Mouse (Mus musculus) hindbrain, embryonic 13.5 days (tissue): Measurements from ENCODE around the gene Cfap157. TPM values are rescaled to one million over a fixed set of nuclear protein-coding genes. Genes with fewer than 3 reads are reported as not detected.

Source experiments
- ATAC-seq: fragments of 200-750 bp; cut with Nextera tagmentation; 2 replicates; pipeline ENCODE4 v1.8.0; 2017; ENCODE audit warnings: moderate TSS enrichment; ENCODE audit not compliant: low FRiP score
- H3K27ac ChIP-seq: fragments of 300-500 bp; sonication (generic); 2 replicates; pipeline ENCODE4 v1.5.1; 2015; ENCODE audit warnings: inconsistent platforms, mild to moderate bottlenecking, moderate library complexity
- H3K27me3 ChIP-seq: fragments of 300-500 bp; sonication (generic); 2 replicates; pipeline ENCODE4 v1.6.1; 2015; ENCODE audit warnings: mild to moderate bottlenecking, inconsistent platforms
- H3K36me3 ChIP-seq: fragments of 300-500 bp; sonication (generic); 2 replicates; pipeline ENCODE4 v1.6.1; 2015; ENCODE audit warnings: mild to moderate bottlenecking, inconsistent platforms
- H3K4me1 ChIP-seq: fragments of 300-500 bp; sonication (generic); replicated peaks from 2 replicates; pipeline ENCODE4 v1.6.1; 2015; ENCODE audit warnings: inconsistent platforms
- H3K4me2 ChIP-seq: fragments of 300-500 bp; sonication (generic); 2 replicates; pipeline ENCODE4 v1.6.1; 2015; ENCODE audit warnings: inconsistent platforms, mild to moderate bottlenecking, moderate library complexity
- H3K4me3 ChIP-seq: fragments of 300-500 bp; sonication (generic); 2 replicates; pipeline ENCODE4 v1.5.1; 2015; ENCODE audit warnings: mild to moderate bottlenecking, inconsistent platforms
- H3K9ac ChIP-seq: fragments of 300-500 bp; sonication (generic); 2 replicates; pipeline ENCODE4 v1.6.1; 2015; ENCODE audit warnings: mild to moderate bottlenecking, inconsistent platforms
- H3K9me3 ChIP-seq: fragments of 300-500 bp; sonication (generic); 2 replicates; pipeline ENCODE4 v1.6.1; 2016; ENCODE audit warnings: inconsistent platforms
- WGBS: fragments of 180-500 bp; shearing (Covaris S2); methylation state at CpG from one replicate; pipeline ENCODE4 v1.1.7; 2015; 5-methylcytosine and 5-hydroxymethylcytosine counted together
- polyA plus RNA-seq: library from polyadenylated mRNA; unstranded; fragments of >200 nt; fragmentation: Nextera tagmentation; extraction: Ambion mirVana; gene quantifications from 2 replicates; pipeline ENCODE4 v1.2.1, GENCODE M21; 2015

The Cfap157 gene
- polyA plus RNA-seq, 1 experiment from 2014 or later: 1.5 TPM

- Histone ChIP-seq H3K4me1 (peaks cover 23% of the 10 kb centered on the region), H3K36me3 (peaks cover 60% of the 10 kb centered on the region), H3K4me3 (peak overlapping the region; percentile 71; the same call in 1 of the 2 replicates), H3K9me3 (no peaks in the 10 kb centered on the region), H3K4me2 (peak overlapping the region; percentile 55; the same call in 1 of the 2 replicates), H3K27me3 (no peaks in the 10 kb centered on the region), H3K27ac (peak overlapping the region; percentile 30; the same call in 1 of the 2 replicates), H3K9ac (peak overlapping the region; percentile 95; the same call in 1 of the 2 replicates)
- no peak for ATAC-seq
- WGBS: 71% methylated on average over 8 of the region's 8 CpGs
These were observed 25.7 kb downstream of the Cfap157 start for GRCm38 (mm10) chr2:32758503-32758902.

GRCm38 (mm10) chr2:32757056-32757845, 27.0 kb downstream of the Cfap157 start, which contains the start of gene Tor2a:
Gene Tor2a (plus strand): TSS chr2:32757234.
- Histone ChIP-seq H3K27me3 (no peaks in the 10 kb centered on the region), H3K9me3 (no peaks in the 10 kb centered on the region), H3K36me3 (peaks cover 60% of the 10 kb centered on the region), H3K27ac (peak within 1 kb of the TSS; percentile 94), H3K4me3 (peak within 1 kb of the TSS; percentile 71), H3K4me2 (peak within 1 kb of the TSS; percentile 55), H3K9ac (peak within 1 kb of the TSS; percentile 95), H3K4me1 (peaks cover 27% of the 10 kb centered on the region)
- ATAC-seq: peak; percentile 94
- under 1% methylated on average over 66 of the region's 66 CpGs for WGBS

DNA sequence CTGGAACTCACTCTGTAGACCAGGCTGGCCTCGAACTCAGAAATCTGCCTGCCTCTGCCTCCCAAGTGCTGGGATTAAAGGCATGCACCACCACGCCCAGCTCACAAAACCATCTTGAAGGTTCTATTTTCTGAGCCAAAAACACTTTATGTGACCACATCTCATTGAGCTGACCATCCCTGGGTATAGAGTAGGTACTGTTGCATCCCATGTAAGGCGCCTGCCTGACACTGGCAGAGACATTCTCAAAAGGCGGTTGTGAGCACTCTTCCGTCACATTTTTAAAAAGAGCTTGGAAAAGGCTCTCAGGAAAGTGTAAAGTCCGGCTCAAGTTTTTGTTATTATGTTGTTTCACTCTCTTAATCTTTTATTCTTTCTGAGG, 27.6 kb downstream of the Cfap157 start:
- H3K27ac ChIP-seq: peak overlapping the region; percentile 94; the same call in 1 of the 2 replicates
- H3K4me3 ChIP-seq: peak overlapping the region; percentile 71; the same call in 1 of the 2 replicates
- H3K9me3 ChIP-seq: no peaks in the 10 kb centered on the region
- 32% methylated on average over 6 of the region's 6 CpGs for WGBS
- peak; percentile 55 for ATAC-seq
- peak overlapping the region; percentile 55; the same call in 1 of the 2 replicates for H3K4me2 ChIP-seq
- H3K36me3 ChIP-seq: peaks cover 59% of the 10 kb centered on the region
- no peaks in the 10 kb centered on the region for H3K27me3 ChIP-seq
- H3K4me1 ChIP-seq: peaks cover 33% of the 10 kb centered on the region
- no peak overlapping the region for H3K9ac ChIP-seq

DNA sequence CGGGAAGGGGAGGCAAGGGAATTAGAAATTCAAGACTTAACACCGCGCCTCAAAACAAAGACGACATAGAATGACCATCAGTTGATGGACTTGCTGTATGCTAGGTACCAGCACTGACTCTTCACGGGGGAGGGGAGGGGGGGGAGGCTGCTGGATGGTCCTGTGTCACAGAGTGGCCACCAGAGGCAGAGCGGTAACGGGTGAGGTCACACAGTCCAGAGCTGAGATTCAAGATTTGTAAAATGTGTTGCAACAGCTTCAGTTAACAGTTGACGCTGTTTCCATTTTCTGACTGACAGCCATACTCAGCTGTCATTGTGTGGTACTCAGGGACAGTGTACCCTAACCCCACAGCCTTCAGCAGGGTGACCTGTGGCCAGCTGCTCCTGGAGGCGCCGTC, 32.0 kb downstream of the Cfap157 start:
- no peak for ATAC-seq
- Histone ChIP-seq H3K4me1 (peaks cover 27% of the 10 kb centered on the region), H3K27ac (no peak overlapping the region)

DNA sequence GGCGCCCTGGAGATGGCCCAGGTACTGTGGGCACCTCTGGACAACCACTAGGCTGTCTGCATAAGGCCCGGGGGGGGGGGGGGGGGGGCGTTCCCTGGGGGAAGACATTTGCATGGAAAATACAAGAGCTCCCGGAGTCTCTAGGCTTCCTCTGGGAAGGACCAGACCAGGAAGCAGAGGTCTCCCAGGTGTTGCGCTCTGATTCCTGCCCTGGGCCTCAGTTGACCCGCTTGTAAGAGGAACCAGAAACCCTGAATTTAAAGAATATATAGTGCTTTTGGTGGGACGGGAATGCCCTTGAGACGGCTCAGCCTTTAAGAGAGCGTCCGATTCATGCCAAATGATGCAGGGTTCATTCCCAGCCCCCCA, 32.6 kb downstream of the Cfap157 start:
- 24% methylated on average over 8 of the region's 10 CpGs for WGBS
- H3K27ac ChIP-seq: peak overlapping the region; percentile 86
- H3K9me3 ChIP-seq: no peaks in the 10 kb centered on the region
- H3K4me2 ChIP-seq: peak overlapping the region; percentile 53
- H3K4me1 ChIP-seq: peaks cover 27% of the 10 kb centered on the region
- peak overlapping the region; percentile 32 for H3K4me3 ChIP-seq
- ATAC-seq: 0 out of 2 replicates have a peak, but pooled peaks have one; percentile 6
- peaks cover 70% of the 10 kb centered on the region for H3K36me3 ChIP-seq
- no peaks in the 10 kb centered on the region for H3K27me3 ChIP-seq
- peak overlapping the region; percentile 62 for H3K9ac ChIP-seq

More for the DNA sequence above, 32.0 kb downstream of the Cfap157 start:
- Histone ChIP-seq H3K9ac (peak overlapping the region; percentile 62; the same call in 1 of the 2 replicates), H3K36me3 (peaks cover 65% of the 10 kb centered on the region), H3K4me2 (peak overlapping the region; percentile 53), H3K4me3 (peak overlapping the region; percentile 32), H3K27me3 (no peaks in the 10 kb centered on the region), H3K9me3 (no peaks in the 10 kb centered on the region)
- 60% methylated on average over 10 of the region's 10 CpGs for WGBS

GRCm38 (mm10) chr2:32750887-32751664, 33.2 kb downstream of the Cfap157 start:
- Histone ChIP-seq H3K36me3 (peaks cover 76% of the 10 kb centered on the region), H3K4me3 (peak overlapping the region; percentile 32), H3K4me2 (peak overlapping the region; percentile 53), H3K27me3 (no peaks in the 10 kb centered on the region), H3K9me3 (no peaks in the 10 kb centered on the region), H3K27ac (peak overlapping the region; percentile 86), H3K9ac (peak overlapping the region; percentile 62), H3K4me1 (peaks cover 27% of the 10 kb centered on the region)
- peak; percentile 71 for ATAC-seq
- WGBS: 5% methylated on average over 31 of the region's 31 CpGs

- no peak overlapping the region for H3K9ac ChIP-seq
- H3K36me3 ChIP-seq: peaks cover 84% of the 10 kb centered on the region
- WGBS: 73% methylated on average over 7 of the region's 7 CpGs
- H3K9me3 ChIP-seq: no peaks in the 10 kb centered on the region
- H3K27me3 ChIP-seq: no peaks in the 10 kb centered on the region
- no peak for ATAC-seq
- peak overlapping the region; percentile 32; the same call in 1 of the 2 replicates for H3K4me3 ChIP-seq
- H3K4me2 ChIP-seq: peak overlapping the region; percentile 53; the same call in 1 of the 2 replicates
- peaks cover 27% of the 10 kb centered on the region for H3K4me1 ChIP-seq
- peak overlapping the region; percentile 86 for H3K27ac ChIP-seq
These were observed 34.0 kb downstream of the Cfap157 start for GRCm38 (mm10) chr2:32750199-32750598.

GRCm38 (mm10) chr2:32749082-32749481, 35.1 kb downstream of the Cfap157 start:
- Histone ChIP-seq H3K27me3 (no peaks in the 10 kb centered on the region), H3K4me2 (no peak overlapping the region), H3K9ac (no peak overlapping the region), H3K36me3 (peaks cover 84% of the 10 kb centered on the region), H3K4me1 (peaks cover 32% of the 10 kb centered on the region), H3K27ac (no peak overlapping the region), H3K9me3 (no peaks in the 10 kb centered on the region), H3K4me3 (no peak overlapping the region)
- 89% methylated on average over 16 of the region's 16 CpGs for WGBS
- ATAC-seq: no peak

- 0 out of 2 replicates have a peak, but pooled peaks cover 11% of the 10 kb centered on the region for H3K27me3 ChIP-seq
- H3K4me3 ChIP-seq: no peak overlapping the region
- H3K9ac ChIP-seq: peak overlapping the region; percentile 53; the same call in 1 of the 2 replicates
- WGBS: 80% methylated on average over 15 of the region's 15 CpGs
- H3K4me2 ChIP-seq: no peak overlapping the region
- H3K4me1 ChIP-seq: peaks cover 47% of the 10 kb centered on the region
- ATAC-seq: no peak
- H3K9me3 ChIP-seq: no peaks in the 10 kb centered on the region
- peaks cover 59% of the 10 kb centered on the region for H3K36me3 ChIP-seq
- no peak overlapping the region for H3K27ac ChIP-seq
These were observed 39.8 kb downstream of the Cfap157 start for GRCm38 (mm10) chr2:32744272-32744982.

- Histone ChIP-seq H3K4me1 (peaks cover 52% of the 10 kb centered on the region), H3K9ac (peak overlapping the region; percentile 95), H3K9me3 (no peaks in the 10 kb centered on the region), H3K27me3 (0 out of 2 replicates have a peak, but pooled peaks cover 11% of the 10 kb centered on the region), H3K36me3 (peaks cover 38% of the 10 kb centered on the region), H3K4me3 (peak overlapping the region; percentile 79), H3K4me2 (peak overlapping the region; percentile 79), H3K27ac (peak overlapping the region; percentile 94)
- peak; percentile 92 for ATAC-seq
- 10% methylated on average over 18 of the region's 18 CpGs for WGBS
These were observed 42.1 kb downstream of the Cfap157 start for GRCm38 (mm10) chr2:32742173-32742531.

- peak; percentile 50 for ATAC-seq
- Histone ChIP-seq H3K9ac (peak overlapping the region; percentile 95), H3K36me3 (peaks cover 32% of the 10 kb centered on the region), H3K4me2 (peak overlapping the region; percentile 79), H3K27ac (peak overlapping the region; percentile 94), H3K27me3 (0 out of 2 replicates have a peak, but pooled peaks cover 11% of the 10 kb centered on the region), H3K4me3 (peak overlapping the region; percentile 79), H3K4me1 (peaks cover 52% of the 10 kb centered on the region), H3K9me3 (no peaks in the 10 kb centered on the region)
- WGBS: 6% methylated on average over 44 of the region's 58 CpGs
These were observed 42.7 kb downstream of the Cfap157 start for GRCm38 (mm10) chr2:32741273-32742172.
